ENCODE assay signal across 8 mouse cellular contexts in the genomic region with DNA sequence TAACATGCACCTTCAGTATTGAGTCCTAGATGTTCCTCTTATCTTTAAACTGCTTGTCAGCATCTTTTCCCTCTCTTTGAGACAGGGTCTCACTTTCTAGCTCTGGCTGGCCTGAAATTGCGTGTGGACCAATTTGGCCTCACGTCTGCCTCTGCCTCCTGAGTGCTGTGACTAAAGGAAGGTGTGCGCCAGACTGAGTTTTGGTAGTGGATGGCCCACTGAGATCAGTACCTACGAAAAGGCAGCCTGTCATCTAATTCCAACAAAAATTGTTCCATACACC. TPM values are rescaled to one million over a fixed set of nuclear protein-coding genes. Genes with fewer than 3 reads are reported as not detected.
DNase-seq lines count a peak whose midpoint lies in the region; ATAC-seq and TF ChIP-seq lines count a peak whose summit lies in the region.

No protein-coding gene starts in this region.

- H3K4me1 ChIP-seq in kidney, embryonic 14.5 days (ENCODE audit: control insufficient read depth, insufficient read depth, low read length), result peaks cover 8% of the 10 kb centered on the region
- no peaks in the 10 kb centered on the region for H3K4me1 ChIP-seq in cortical plate, adult 2 months (ENCODE audit: control insufficient read depth, insufficient read depth, low read length)
- peaks cover 17% of the 10 kb centered on the region for H3K4me1 ChIP-seq in hindbrain, embryonic 13.5 days (replicated peaks)
- peaks cover 18% of the 10 kb centered on the region for H3K4me1 ChIP-seq in midbrain, embryonic 13.5 days (replicated peaks)

- H3K9me3 ChIP-seq in kidney, embryonic 14.5 days (ENCODE audit: control insufficient read depth, low read length), result no peaks in the 10 kb centered on the region
- no peaks in the 10 kb centered on the region for H3K9me3 ChIP-seq in hindbrain, embryonic 13.5 days
- no peaks in the 10 kb centered on the region for H3K9me3 ChIP-seq in midbrain, embryonic 13.5 days

- H3K4me3 ChIP-seq in kidney, embryonic 14.5 days (ENCODE audit: low read length), result peak overlapping the region; percentile 68
- H3K4me3 ChIP-seq in cortical plate, adult 2 months (ENCODE audit: insufficient read depth, low read length), result peak overlapping the region; percentile 70
- H3K4me3 ChIP-seq in hindbrain, embryonic 13.5 days, result peak overlapping the region; percentile 90
- peak overlapping the region; percentile 91 for H3K4me3 ChIP-seq in midbrain, embryonic 13.5 days (replicated peaks)

- no peak for DNase-seq in kidney, adult 18-20 months
- DNase-seq in adrenal gland, adult 18-20 months (ENCODE audit: low spot score in 2 of 2), result no peak
- no peak for DNase-seq in frontal cortex, postnatal 36 days (ENCODE audit: low spot score in 2 of 2)
- no peak for DNase-seq in retina, postnatal 1 day

- no peak for TF ChIP-seq POLR2A in cortical plate, adult 2 months (IDR thresholded peaks at IDR 0.05; ENCODE audit: extremely low read depth, insufficient read depth, low read length)

- H3K27ac ChIP-seq in kidney, embryonic 14.5 days (ENCODE audit: low read depth, low read length), result no peak overlapping the region
- H3K27ac ChIP-seq in cortical plate, adult 2 months (ENCODE audit: insufficient read depth, low read length), result 0 out of 2 replicates have a peak overlapping the region, but pooled peaks have one; percentile 8
- peak overlapping the region; percentile 70 for H3K27ac ChIP-seq in hindbrain, embryonic 13.5 days
- peak overlapping the region; percentile 69 for H3K27ac ChIP-seq in midbrain, embryonic 13.5 days

- no peaks in the 10 kb centered on the region for H3K27me3 ChIP-seq in kidney, embryonic 14.5 days (ENCODE audit: control insufficient read depth, insufficient read depth, low read length)
- H3K27me3 ChIP-seq in hindbrain, embryonic 13.5 days, result no peaks in the 10 kb centered on the region; the same call in 1 of the 2 replicates
- peaks cover 1% of the 10 kb centered on the region; the same call in 1 of the 2 replicates for H3K27me3 ChIP-seq in midbrain, embryonic 13.5 days

- WGBS in kidney, embryonic 14.5 days, result 71% methylated on average over 4 of the region's 4 CpGs
- WGBS in hindbrain, embryonic 13.5 days, result 66% methylated on average over 4 of the region's 4 CpGs
- 71% methylated on average over 4 of the region's 4 CpGs for WGBS in midbrain, embryonic 13.5 days

- H3K9ac ChIP-seq in kidney, embryonic 14.5 days (ENCODE audit: low read depth, low read length), result peak overlapping the region; percentile 57; the same call in 1 of the 2 replicates
- peak overlapping the region; percentile 90 for H3K9ac ChIP-seq in hindbrain, embryonic 13.5 days
- H3K9ac ChIP-seq in midbrain, embryonic 13.5 days (replicated peaks), result peak overlapping the region; percentile 71

- ATAC-seq in kidney, embryonic 14.5 days (ENCODE audit: low FRiP score, low TSS enrichment), result no peak
- no peak for ATAC-seq in hindbrain, embryonic 13.5 days (ENCODE audit: low FRiP score)
- no peak for ATAC-seq in midbrain, embryonic 13.5 days

- H3K4me2 ChIP-seq in kidney, embryonic 14.5 days (replicated peaks; ENCODE audit: low read depth, low read length), result peak overlapping the region; percentile 93
- H3K4me2 ChIP-seq in hindbrain, embryonic 13.5 days, result peak overlapping the region; percentile 93
- peak overlapping the region; percentile 98 for H3K4me2 ChIP-seq in midbrain, embryonic 13.5 days (replicated peaks)

- TF ChIP-seq CTCF in cortical plate, adult 2 months (IDR thresholded peaks at IDR 0.05; ENCODE audit: extremely low read depth, insufficient read depth, low read length), result no peak

- H3K36me3 ChIP-seq in kidney, embryonic 14.5 days (ENCODE audit: control insufficient read depth, insufficient read depth, low read length), result peaks cover 5% of the 10 kb centered on the region
- peaks cover 16% of the 10 kb centered on the region for H3K36me3 ChIP-seq in hindbrain, embryonic 13.5 days
- peaks cover 6% of the 10 kb centered on the region for H3K36me3 ChIP-seq in midbrain, embryonic 13.5 days

RNA-seq across cellular contexts. Expression of a gene that starts 0.6 kb away (rescaled TPM):
- 32.6 and 41.3 TPM in 2 replicates for polyA plus RNA-seq in kidney, embryonic 14.5 days (2014; fragmentation: Nextera tagmentation; extraction: Ambion mirVana)
- polyA plus RNA-seq in cortical plate, adult 2 months (2012; rRNA removed), result 20.8 and 21.3 TPM in 2 replicates
- polyA plus RNA-seq in hindbrain, embryonic 13.5 days (2015; fragmentation: Nextera tagmentation; extraction: Ambion mirVana), result 36.4 and 42.5 TPM in 2 replicates
- 37.2 and 42.7 TPM in 2 replicates for polyA plus RNA-seq in midbrain, embryonic 13.5 days (2015; fragmentation: Nextera tagmentation; extraction: Ambion mirVana)
- total RNA-seq in adrenal gland, adult 18-20 months (2021), result 10 to 100 TPM; 51.0 to 57.2 TPM

RNA-seq across cellular contexts. Expression of a gene that starts 48.0 kb away (rescaled TPM):
- 15.2 and 21.7 TPM in 2 replicates for polyA plus RNA-seq in kidney, embryonic 14.5 days (2014; fragmentation: Nextera tagmentation; extraction: Ambion mirVana)
- polyA plus RNA-seq in cortical plate, adult 2 months (2012; rRNA removed), result 11.3 and 11.5 TPM in 2 replicates
- 16.9 and 18.5 TPM in 2 replicates for polyA plus RNA-seq in hindbrain, embryonic 13.5 days (2015; fragmentation: Nextera tagmentation; extraction: Ambion mirVana)
- polyA plus RNA-seq in midbrain, embryonic 13.5 days (2015; fragmentation: Nextera tagmentation; extraction: Ambion mirVana), result 15.2 and 18.3 TPM in 2 replicates
- 10 to 100 TPM; 23.5 to 26.6 TPM for total RNA-seq in adrenal gland, adult 18-20 months (2021)
